Mouse (Mus musculus) lung, embryonic 15.5 days (tissue): Measurements from ENCODE around the gene Mchr1. TPM values are rescaled to one million over a fixed set of nuclear protein-coding genes. Genes with fewer than 3 reads are reported as not detected.
"Not testable (repeated sequence)": the region's sequence is repeated elsewhere in the genome, so short reads cannot be mapped to it uniquely, and the experiment has no call there.

Experiments used
- ATAC-seq: fragments of 200-750 bp; cut with Nextera tagmentation; 2 replicates; pipeline ENCODE4 v1.8.0; 2017; ENCODE audit warnings: moderate number of reproducible peaks, borderline replicate concordance; ENCODE audit not compliant: low FRiP score, low TSS enrichment; ENCODE audit errors: extremely low read depth
- H3K27ac ChIP-seq: fragments of 300-500 bp; sonication (generic); 2 replicates; pipeline ENCODE4 v1.5.1; 2015; ENCODE audit warnings: moderate library complexity, mild to moderate bottlenecking, inconsistent platforms
- H3K27me3 ChIP-seq: fragments of 300-500 bp; sonication (generic); 2 replicates; pipeline ENCODE4 v1.6.1; 2015; ENCODE audit warnings: inconsistent platforms
- H3K36me3 ChIP-seq: fragments of 300-500 bp; sonication (generic); 2 replicates; pipeline ENCODE4 v1.6.1; 2015; ENCODE audit warnings: inconsistent platforms
- H3K4me1 ChIP-seq: fragments of 300-500 bp; sonication (generic); 2 replicates; pipeline ENCODE4 v1.6.1; 2015; ENCODE audit warnings: inconsistent platforms
- H3K4me2 ChIP-seq: fragments of 300-500 bp; sonication (generic); 2 replicates; pipeline ENCODE4 v1.6.1; 2015; ENCODE audit warnings: inconsistent platforms, mild to moderate bottlenecking, moderate library complexity
- H3K4me3 ChIP-seq: fragments of 300-500 bp; sonication (generic); 2 replicates; pipeline ENCODE4 v1.5.1; 2015; ENCODE audit warnings: mild to moderate bottlenecking, inconsistent platforms
- H3K9ac ChIP-seq: fragments of 300-500 bp; sonication (generic); 2 replicates; pipeline ENCODE4 v1.6.1; 2015; ENCODE audit warnings: inconsistent platforms
- H3K9me3 ChIP-seq: fragments of 300-500 bp; sonication (generic); 2 replicates; pipeline ENCODE4 v1.6.1; 2016; ENCODE audit warnings: inconsistent platforms
- WGBS: fragments of 180-500 bp; shearing (Covaris S2); methylation state at CpG from one replicate; pipeline ENCODE4 v1.1.7; 2015; 5-methylcytosine and 5-hydroxymethylcytosine counted together
- polyA plus RNA-seq: library from polyadenylated mRNA; unstranded; fragments of >200 nt; fragmentation: Nextera tagmentation; extraction: Ambion mirVana; gene quantifications from 2 replicates; pipeline ENCODE4 v1.2.1, GENCODE M21; 2015

The Mchr1 gene
- polyA plus RNA-seq, 1 experiment from 2014 or later: 1.1 TPM

DNA sequence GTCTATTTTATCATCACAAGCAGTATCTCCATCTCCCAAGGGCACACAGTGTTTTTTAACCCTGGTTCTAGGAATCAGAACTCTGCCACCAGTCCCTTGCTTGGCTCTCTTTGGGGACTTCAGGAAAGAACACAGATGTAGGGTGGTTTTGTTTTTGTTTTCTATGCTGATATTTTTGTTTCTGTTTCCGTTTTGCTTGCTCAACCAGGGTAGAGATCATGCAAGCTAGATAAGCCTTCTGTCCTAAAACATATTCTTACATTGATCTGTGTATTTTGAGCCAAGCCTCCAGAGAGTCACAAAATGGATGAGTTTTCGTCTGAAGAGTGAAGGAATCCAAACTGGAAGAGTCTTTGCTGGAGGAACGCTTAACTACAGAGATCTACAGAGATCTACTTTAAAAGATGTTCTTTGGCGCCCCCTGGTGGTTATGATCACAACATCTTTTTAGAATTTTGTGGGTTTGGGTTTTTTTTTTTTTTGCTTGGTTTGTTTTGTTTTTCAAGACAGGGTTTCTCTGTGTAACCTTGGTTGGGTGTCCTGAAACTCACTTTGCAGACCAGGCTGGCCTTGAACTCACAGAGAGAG, 35.8 kb upstream of the Mchr1 start:
- Histone ChIP-seq H3K9ac (0 out of 2 replicates have a peak overlapping the region, but pooled peaks have one; percentile 14), H3K4me1 (no peaks in the 10 kb centered on the region; the same call in 1 of the 2 replicates), H3K9me3 (no peaks in the 10 kb centered on the region), H3K27me3 (no peaks in the 10 kb centered on the region), H3K4me3 (no peak overlapping the region), H3K4me2 (peak overlapping the region; percentile 19; the same call in 1 of the 2 replicates), H3K36me3 (no peaks in the 10 kb centered on the region), H3K27ac (no peak overlapping the region)
- 15% methylated on average over 4 of the region's 4 CpGs for WGBS
- no peak for ATAC-seq

DNA sequence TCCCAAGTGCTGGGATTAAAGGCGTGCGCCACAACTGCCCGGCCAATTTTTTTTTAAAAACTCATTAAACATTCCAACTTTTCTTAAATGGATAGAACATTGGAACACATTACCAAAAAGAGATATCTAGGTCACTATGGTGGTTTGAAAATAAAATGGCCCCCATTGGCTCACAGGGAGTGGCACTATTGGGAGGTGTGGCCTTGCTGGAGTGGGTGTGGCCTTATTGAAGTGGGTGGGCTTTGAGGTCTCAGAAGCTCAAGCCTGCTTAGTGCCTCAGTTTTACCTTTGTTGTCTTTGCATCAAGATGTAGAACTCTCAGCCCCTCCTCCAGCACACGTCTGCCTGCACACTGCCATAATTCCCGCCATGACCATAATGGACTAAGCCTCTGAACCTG, 32.8 kb upstream of the Mchr1 start:
- Histone ChIP-seq H3K9ac (no peak overlapping the region), H3K4me3 (no peak overlapping the region), H3K4me1 (no peaks in the 10 kb centered on the region; the same call in 1 of the 2 replicates), H3K36me3 (no peaks in the 10 kb centered on the region), H3K4me2 (no peak overlapping the region), H3K9me3 (no peaks in the 10 kb centered on the region), H3K27me3 (no peaks in the 10 kb centered on the region), H3K27ac (no peak overlapping the region)
- 88% methylated on average over 5 of the region's 5 CpGs for WGBS
- no peak for ATAC-seq

DNA sequence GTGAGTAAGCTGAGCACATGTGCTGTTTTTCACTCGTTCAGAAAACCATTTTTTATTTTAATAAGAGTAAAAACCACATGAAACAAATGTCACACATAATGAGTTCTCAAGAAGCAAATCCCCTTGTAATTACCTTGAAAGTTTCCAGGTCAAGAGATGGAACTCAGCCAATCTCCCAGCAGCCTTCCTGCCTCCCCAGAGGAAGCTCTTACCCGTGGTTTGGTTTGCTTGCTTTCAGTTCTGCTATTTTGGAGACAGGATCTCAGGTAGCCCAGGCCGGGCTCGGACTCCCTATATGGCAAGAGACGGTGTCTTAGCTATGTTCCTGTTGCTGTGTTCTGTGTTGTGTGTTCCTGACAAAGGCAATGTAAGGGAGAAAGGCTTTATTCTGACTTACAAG, 24.8 kb upstream of the Mchr1 start:
- Histone ChIP-seq H3K4me2 (no peak overlapping the region), H3K9me3 (no peaks in the 10 kb centered on the region), H3K27ac (no peak overlapping the region), H3K27me3 (no peaks in the 10 kb centered on the region), H3K9ac (no peak overlapping the region), H3K36me3 (no peaks in the 10 kb centered on the region), H3K4me1 (peaks cover 4% of the 10 kb centered on the region; the same call in 1 of the 2 replicates), H3K4me3 (no peak overlapping the region)
- no peak for ATAC-seq
- WGBS: 62% methylated on average over 5 of the region's 5 CpGs

DNA sequence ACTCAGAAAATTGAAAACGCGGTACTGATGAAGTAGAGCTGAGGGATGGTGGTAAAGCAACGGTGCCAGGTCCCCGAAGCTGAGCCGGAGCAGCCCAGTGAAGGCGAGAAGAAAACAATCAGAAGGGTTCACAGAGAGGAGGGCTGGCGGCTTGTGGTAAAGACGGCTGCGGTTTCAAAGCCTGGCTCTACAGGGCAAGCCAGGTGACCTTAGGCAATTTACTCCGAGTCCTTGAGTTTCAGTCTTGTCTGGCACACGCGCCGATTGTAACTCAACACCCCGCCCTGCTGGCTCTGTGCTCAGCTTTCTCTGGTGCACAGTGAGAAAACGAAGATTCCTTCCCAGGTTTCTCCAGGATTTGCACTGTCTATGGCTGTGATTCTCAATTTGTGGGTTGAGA, 22.3 kb upstream of the Mchr1 start:
- no peaks in the 10 kb centered on the region for H3K9me3 ChIP-seq
- WGBS: 38% methylated on average over 15 of the region's 15 CpGs
- ATAC-seq: no peak
- H3K27ac ChIP-seq: no peak overlapping the region
- no peak overlapping the region for H3K4me3 ChIP-seq
- peaks cover 4% of the 10 kb centered on the region; the same call in 1 of the 2 replicates for H3K4me1 ChIP-seq
- 0 out of 2 replicates have a peak overlapping the region, but pooled peaks have one; percentile 6 for H3K4me2 ChIP-seq
- H3K27me3 ChIP-seq: no peaks in the 10 kb centered on the region
- H3K36me3 ChIP-seq: no peaks in the 10 kb centered on the region
- H3K9ac ChIP-seq: no peak overlapping the region

DNA sequence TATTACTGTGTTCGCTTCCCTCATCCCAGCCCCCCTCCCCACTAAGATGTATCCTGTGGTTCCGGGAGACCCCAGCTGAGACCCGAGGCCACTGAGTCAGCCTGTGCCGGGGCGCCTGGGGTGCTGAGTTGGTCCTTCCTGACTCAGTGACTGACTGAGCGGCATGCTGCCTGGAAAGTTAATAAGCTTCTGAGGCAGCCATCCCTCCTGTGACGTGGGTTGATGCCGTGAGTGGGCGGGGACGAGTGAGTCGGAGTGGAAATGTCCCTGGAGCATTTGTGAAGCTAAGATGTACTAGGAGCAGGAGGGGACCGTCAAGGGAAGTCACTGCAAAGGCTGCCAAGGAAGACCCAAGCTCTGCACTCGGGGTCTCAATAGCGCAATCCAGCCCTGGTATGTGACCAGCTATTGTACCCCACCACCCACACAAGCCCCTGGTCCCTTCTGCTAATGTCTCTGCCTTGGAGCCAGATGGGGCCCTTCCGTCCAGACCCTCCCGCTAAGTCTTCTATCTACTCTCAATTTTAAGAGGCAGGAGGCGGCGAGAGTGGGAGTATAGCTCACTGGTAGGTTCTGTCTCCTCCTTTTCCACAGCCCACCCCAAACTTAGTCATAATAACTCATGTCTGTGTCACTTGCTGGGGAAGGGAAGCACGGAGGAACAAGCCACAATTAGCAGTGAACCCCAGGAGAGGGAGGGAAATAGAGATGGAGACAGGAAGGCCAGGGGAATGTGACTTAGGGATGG, 18.2 kb upstream of the Mchr1 start:
- Histone ChIP-seq H3K9me3 (no peaks in the 10 kb centered on the region), H3K36me3 (no peaks in the 10 kb centered on the region), H3K4me3 (no peak overlapping the region), H3K27ac (no peak overlapping the region), H3K4me2 (no peak overlapping the region), H3K27me3 (no peaks in the 10 kb centered on the region), H3K4me1 (peaks cover 4% of the 10 kb centered on the region; the same call in 1 of the 2 replicates), H3K9ac (no peak overlapping the region)
- no peak for ATAC-seq
- WGBS: 77% methylated on average over 19 of the region's 19 CpGs

DNA sequence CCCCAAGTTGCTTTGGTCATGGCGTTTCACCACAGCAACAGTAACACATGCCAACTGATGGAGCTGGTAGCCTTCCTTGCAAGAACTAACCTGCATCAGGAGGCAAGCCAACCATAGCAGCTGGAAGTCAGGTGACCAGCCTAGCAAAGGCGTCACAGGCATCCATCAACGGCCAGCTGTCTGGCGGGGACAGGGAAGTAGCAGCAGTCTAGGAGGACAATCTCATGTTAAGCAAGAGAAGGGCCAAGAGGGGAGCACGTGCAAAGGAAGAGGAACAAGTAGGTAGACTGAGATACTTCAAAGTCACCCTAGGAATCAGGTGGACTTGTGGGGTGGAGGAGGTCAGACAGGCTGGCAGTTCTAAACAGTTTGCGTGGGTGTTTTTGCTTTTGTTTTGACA, 16.2 kb upstream of the Mchr1 start:
- WGBS: 60% methylated on average over 6 of the region's 6 CpGs
- no peak for ATAC-seq
- Histone ChIP-seq H3K9me3 (no peaks in the 10 kb centered on the region), H3K27ac (no peak overlapping the region), H3K4me2 (no peak overlapping the region), H3K36me3 (no peaks in the 10 kb centered on the region), H3K4me3 (no peak overlapping the region), H3K4me1 (no peaks in the 10 kb centered on the region), H3K27me3 (no peaks in the 10 kb centered on the region), H3K9ac (no peak overlapping the region)

DNA sequence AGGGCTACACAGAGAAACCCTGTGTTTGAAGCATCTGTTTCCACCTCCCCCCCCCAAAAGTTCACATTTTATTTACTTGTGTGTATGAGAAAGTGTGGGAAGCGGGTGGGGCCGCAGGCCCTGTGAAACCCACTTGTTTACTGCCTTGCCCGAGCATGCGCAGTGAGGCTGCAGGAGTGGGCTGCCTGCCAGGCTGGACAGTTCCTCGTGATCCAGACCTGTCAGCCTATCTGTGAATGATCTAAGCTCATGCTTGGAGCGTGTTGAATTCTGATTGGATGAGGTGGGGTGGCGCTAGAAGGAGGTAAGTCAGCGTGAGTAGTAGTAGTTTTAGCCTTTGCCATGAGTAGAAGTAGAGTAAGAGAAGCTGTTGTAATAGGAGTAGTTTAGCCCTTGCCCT, 15.2 kb upstream of the Mchr1 start:
- not testable (repeated sequence) for ATAC-seq

DNA sequence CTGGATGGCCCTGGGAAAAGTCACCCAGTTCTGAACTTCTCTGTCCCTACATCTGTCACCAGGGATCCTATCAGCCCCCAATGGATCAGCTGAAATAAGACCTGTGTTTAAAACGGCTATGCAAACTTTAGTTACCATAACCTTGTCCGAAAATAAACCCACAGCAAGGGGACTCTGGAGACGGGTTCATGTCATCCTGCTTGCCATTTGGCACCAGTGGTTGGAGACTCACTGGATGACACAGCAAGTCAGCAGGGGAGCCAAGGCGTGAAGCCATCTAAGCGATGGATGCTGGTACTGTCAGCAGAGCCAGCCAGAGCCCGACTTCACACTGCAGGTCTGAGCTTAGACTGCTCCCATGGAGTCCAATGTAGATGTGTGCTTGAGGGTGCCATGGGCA, 13.9 kb upstream of the Mchr1 start:
- H3K9ac ChIP-seq: no peak overlapping the region
- 49% methylated on average over 6 of the region's 6 CpGs for WGBS
- H3K27me3 ChIP-seq: no peaks in the 10 kb centered on the region
- no peaks in the 10 kb centered on the region for H3K9me3 ChIP-seq
- H3K4me3 ChIP-seq: no peak overlapping the region
- H3K36me3 ChIP-seq: no peaks in the 10 kb centered on the region
- no peak for ATAC-seq
- no peaks in the 10 kb centered on the region for H3K4me1 ChIP-seq
- no peak overlapping the region for H3K4me2 ChIP-seq
- H3K27ac ChIP-seq: no peak overlapping the region

More for the DNA sequence above, 15.2 kb upstream of the Mchr1 start:
- not testable (repeated sequence) for H3K4me1 ChIP-seq, H3K27ac ChIP-seq, H3K36me3 ChIP-seq, H3K9ac ChIP-seq, H3K27me3 ChIP-seq, H3K4me2 ChIP-seq, H3K4me3 ChIP-seq, H3K9me3 ChIP-seq
- WGBS: 55% methylated on average over 8 of the region's 8 CpGs

DNA sequence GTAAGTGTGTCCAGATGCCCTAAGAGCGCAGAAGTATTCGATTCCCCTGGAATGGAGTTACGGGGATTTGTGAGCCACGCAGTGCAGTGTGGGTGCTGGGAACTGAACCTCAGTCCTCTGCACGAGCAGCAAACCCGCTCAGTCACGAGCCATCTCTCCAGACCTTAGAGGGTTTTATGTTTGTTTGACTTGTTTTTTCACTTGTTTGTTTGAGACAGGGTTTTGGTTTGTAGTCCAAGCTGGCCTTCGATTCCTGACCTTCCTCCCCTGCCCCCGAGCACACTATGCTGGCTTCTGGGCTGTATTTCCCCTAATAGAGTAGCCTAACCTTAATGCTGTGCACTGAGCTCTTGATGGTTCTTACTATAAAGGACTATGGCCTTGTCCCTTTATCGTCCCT, 10.3 kb upstream of the Mchr1 start:
- 87% methylated on average over 10 of the region's 10 CpGs for WGBS
- H3K27me3 ChIP-seq: no peaks in the 10 kb centered on the region
- no peak overlapping the region for H3K27ac ChIP-seq
- H3K9me3 ChIP-seq: no peaks in the 10 kb centered on the region
- no peaks in the 10 kb centered on the region for H3K36me3 ChIP-seq
- no peak overlapping the region for H3K4me2 ChIP-seq
- H3K9ac ChIP-seq: no peak overlapping the region
- H3K4me1 ChIP-seq: no peaks in the 10 kb centered on the region
- no peak for ATAC-seq
- H3K4me3 ChIP-seq: no peak overlapping the region

DNA sequence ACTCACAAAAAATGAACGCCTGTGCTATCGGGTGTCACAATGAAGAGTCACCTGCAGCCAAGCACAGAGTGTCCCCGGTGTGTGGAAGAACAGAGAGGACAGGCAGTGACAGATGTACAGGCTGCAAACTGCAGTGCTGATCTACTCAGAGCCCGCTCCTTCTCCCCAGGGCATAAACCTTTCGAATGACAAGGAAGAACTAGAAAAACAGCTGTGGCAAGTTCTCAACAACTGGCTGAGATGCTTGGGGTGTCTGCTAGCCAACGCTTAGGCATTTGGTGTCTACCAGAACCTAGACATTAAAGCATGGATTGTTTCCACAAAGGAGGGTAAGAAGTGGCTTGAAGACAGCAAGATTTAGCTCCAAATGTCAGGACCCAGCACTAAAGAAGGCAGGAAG, 9.6 kb upstream of the Mchr1 start:
- no peak overlapping the region for H3K27ac ChIP-seq
- no peaks in the 10 kb centered on the region for H3K36me3 ChIP-seq
- H3K4me3 ChIP-seq: no peak overlapping the region
- ATAC-seq: no peak
- no peaks in the 10 kb centered on the region for H3K27me3 ChIP-seq
- no peak overlapping the region for H3K9ac ChIP-seq
- WGBS: 62% methylated on average over 6 of the region's 6 CpGs
- H3K4me2 ChIP-seq: no peak overlapping the region
- no peaks in the 10 kb centered on the region for H3K9me3 ChIP-seq
- H3K4me1 ChIP-seq: no peaks in the 10 kb centered on the region

DNA sequence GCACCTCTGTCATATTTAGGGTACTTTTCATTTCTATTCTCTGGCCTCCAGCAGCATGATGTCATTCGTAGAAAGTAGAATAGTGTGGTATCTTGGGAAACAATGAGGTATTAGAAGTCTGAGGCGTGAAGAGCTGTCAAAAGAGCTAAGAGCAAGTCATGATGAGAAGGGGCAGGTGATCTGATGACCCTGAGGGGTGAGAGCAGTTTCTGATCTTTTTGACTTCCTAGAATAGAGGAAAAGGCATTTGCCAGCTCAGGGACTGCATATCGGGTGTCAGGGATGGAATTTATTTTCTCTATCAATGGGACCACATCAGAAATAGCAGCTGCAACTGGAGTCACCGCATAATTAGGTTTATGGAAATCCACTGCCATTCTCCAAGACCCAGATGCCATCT, 8.5 kb upstream of the Mchr1 start:
- no peak for ATAC-seq
- H3K27ac ChIP-seq: no peak overlapping the region
- no peak overlapping the region for H3K4me2 ChIP-seq
- WGBS: 74% methylated on average over 4 of the region's 4 CpGs
- no peaks in the 10 kb centered on the region for H3K4me1 ChIP-seq
- no peak overlapping the region for H3K4me3 ChIP-seq
- no peaks in the 10 kb centered on the region for H3K27me3 ChIP-seq
- no peaks in the 10 kb centered on the region for H3K9me3 ChIP-seq
- no peaks in the 10 kb centered on the region for H3K36me3 ChIP-seq
- no peak overlapping the region for H3K9ac ChIP-seq

DNA sequence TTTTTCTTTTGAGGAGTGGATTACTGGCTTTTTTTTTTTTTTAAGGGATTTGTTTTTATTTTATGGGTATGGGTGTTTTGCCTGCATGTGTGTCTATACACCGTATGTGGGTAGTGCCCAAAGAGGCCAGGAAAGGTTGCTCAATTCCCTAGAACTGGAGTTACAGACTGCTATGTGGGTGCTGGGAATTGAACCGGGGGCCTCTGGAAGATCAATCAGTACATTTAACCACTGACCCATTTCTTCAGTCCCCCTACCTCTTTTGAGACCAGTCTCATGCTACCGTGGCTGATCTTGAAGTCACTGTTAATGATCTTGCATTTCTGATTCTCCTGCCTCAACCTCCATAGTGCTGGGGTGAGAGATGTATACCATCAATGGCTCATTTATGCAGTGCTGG, 8.0 kb upstream of the Mchr1 start:
- H3K4me3 ChIP-seq: no peak overlapping the region
- H3K4me2 ChIP-seq: no peak overlapping the region
- H3K4me1 ChIP-seq: no peaks in the 10 kb centered on the region
- H3K36me3 ChIP-seq: no peaks in the 10 kb centered on the region
- no peak overlapping the region for H3K9ac ChIP-seq
- no peak overlapping the region for H3K27ac ChIP-seq
- ATAC-seq: no peak
- H3K9me3 ChIP-seq: no peaks in the 10 kb centered on the region
- no peaks in the 10 kb centered on the region for H3K27me3 ChIP-seq
- 86% methylated on average over 3 of the region's 3 CpGs for WGBS
